Mouse (Mus musculus) T-cell, adult 2 months (primary cell): ENCODE measurements around the gene Myadml2.

Experiments
- DNase-seq: peaks from one replicate; pipeline ENCODE4 v3.0.0; 2022; ENCODE audit warnings: low spot score

Gene Myadml2

GRCm38 (mm10) chr11:120610477-120611046 lies 37.4 kb downstream of the Myadml2 start:
- no peak for DNase-seq

- no peak for DNase-seq
Observed at GRCm38 (mm10) chr11:120609250-120609649, 38.7 kb downstream of the Myadml2 start.

- DNase-seq = no peak
Observed at GRCm38 (mm10) chr11:120608241-120609034, 39.5 kb downstream of the Myadml2 start, which contains the start of gene Npb. TSS of gene Npb (plus strand) at chr11:120608477.

- DNase-seq = no peak
Observed at GRCm38 (mm10) chr11:120606764-120607163, 41.2 kb downstream of the Myadml2 start.

- DNase-seq = no peak
Observed at GRCm38 (mm10) chr11:120605667-120606066, 42.3 kb downstream of the Myadml2 start.

- DNase-seq = no peak
Observed at GRCm38 (mm10) chr11:120603545-120603944, 44.4 kb downstream of the Myadml2 start.

- peak; percentile 68 for DNase-seq
Observed at GRCm38 (mm10) chr11:120600716-120601115, 47.2 kb downstream of the Myadml2 start.

GRCm38 (mm10) chr11:120598990-120599549 lies 48.9 kb downstream of the Myadml2 start:
- DNase-seq = no peak

- peak; percentile 95 for DNase-seq
Observed at GRCm38 (mm10) chr11:120598283-120598989, 49.5 kb downstream of the Myadml2 start, which contains the start of the genes Alyref and Anapc11. TSS of gene Alyref (minus strand) at chr11:120598365. TSS of gene Anapc11 (plus strand) at chr11:120598421.

GRCm38 (mm10) chr11:120597240-120598235 lies 50.4 kb downstream of the Myadml2 start:
- DNase-seq = no peak
